Mouse (Mus musculus): ENCODE data around the gene Tcap. TPM values are rescaled to one million over a fixed set of nuclear protein-coding genes. Genes with fewer than 3 reads are reported as not detected.

Gene Tcap
- total and polyA plus RNA-seq, 3 experiments = not detected

GRCm38 (mm10) chr11:98358161-98359083, 25.2 kb upstream of the Tcap start, which contains the start of gene Stard3 (continued):
- TF ChIP-seq EP300 (IDR thresholded peaks at IDR 0.05; ENCODE audit: low read length) (no peak), USF1 (IDR thresholded peaks at IDR 0.05; ENCODE audit: low read depth, low read length) (no peak), IRF4 (IDR thresholded peaks at IDR 0.05; ENCODE audit: low read depth, low read length) (peak; percentile 51; the same call in 1 of the 2 replicates), MAFK (IDR thresholded peaks at IDR 0.05; ENCODE audit: insufficient replicate concordance, low read length) (no peak), RAD21 (IDR thresholded peaks at IDR 0.05; ENCODE audit: low read depth, low read length) (no peak), MYC (IDR thresholded peaks at IDR 0.05; ENCODE audit: low read depth, low read length) (no peak), KAT2A (IDR thresholded peaks at IDR 0.05; ENCODE audit: insufficient replicate concordance, low read length) (peak; percentile 77; the same call in 1 of the 2 replicates), ELF1 (IDR thresholded peaks at IDR 0.05; ENCODE audit: low read depth, low read length) (peak; percentile 78), MAX (IDR thresholded peaks at IDR 0.05; ENCODE audit: low read length) (peak; percentile 64), ZMIZ1 (IDR thresholded peaks at IDR 0.05; ENCODE audit: low read depth, low read length) (peak; percentile 20), UBTF (IDR thresholded peaks at IDR 0.05; ENCODE audit: low read depth, low read length) (no peak), CHD1 (IDR thresholded peaks at IDR 0.05; ENCODE audit: low read depth, low read length) (peak; percentile 66; the same call in 1 of the 2 replicates), MAZ (IDR thresholded peaks at IDR 0.05; ENCODE audit: low read depth, low read length) (peak; percentile 91), ZNF384 (IDR thresholded peaks at IDR 0.05; ENCODE audit: low read depth, low read length) (no peak), TCF12 (IDR thresholded peaks at IDR 0.05; ENCODE audit: low read depth, low read length) (peak; percentile 40; the same call in 1 of the 2 replicates), POLR2AphosphoS2 (IDR thresholded peaks at IDR 0.05; ENCODE audit: low read depth, low read length) (peak; percentile 83; the same call in 1 of the 2 replicates), MEF2A (IDR thresholded peaks at IDR 0.05; ENCODE audit: borderline replicate concordance, low read depth, low read length) (peak; percentile 67), USF2 (conservative IDR thresholded peaks at IDR 0.05; ENCODE audit: low read depth, low read length) (no peak), RCOR1 (conservative IDR thresholded peaks at IDR 0.05; ENCODE audit: low read depth, low read length) (no peak), CTCF (conservative IDR thresholded peaks at IDR 0.05 in 1 of 2, IDR thresholded peaks at IDR 0.05 in 1 of 2; ENCODE audit: low read depth in 2 of 2, low read length in 2 of 2) (no peak), NELFE (IDR thresholded peaks at IDR 0.05; ENCODE audit: low read depth, low read length) (peak; percentile 92)

GRCm38 (mm10) chr11:98360866-98361521, 22.6 kb upstream of the Tcap start:
- no peak overlapping the region for H3K4me3 ChIP-seq (replicated peaks in 1 of 3; ENCODE audit: low read depth in 2 of 3, low read length in 2 of 3, poor library complexity in 1 of 3)
- dilution Hi-C loops (cut with MboI; ENCODE audit: extremely low pct_ligation_motif_present, extremely low pct_unique_long_range_greater_than_20kb, low sequenced_read_pairs) = no loop called here
- in situ Hi-C loops (cut with MboI; ENCODE audit: low pct_ligation_motif_present, low pct_unique_long_range_greater_than_20kb, low sequenced_read_pairs) = no loop called here
- H3K27ac ChIP-seq (ENCODE audit: insufficient read depth, low read depth) = no peak overlapping the region
- peaks cover 0 to 43% of the 10 kb centered on the region in 2 experiments for H3K36me3 ChIP-seq (replicated peaks in 1 of 2; ENCODE audit: control insufficient read depth in 1 of 2, insufficient read depth in 1 of 2, low read length in 1 of 2)
- no peak overlapping the region for H3K4me2 ChIP-seq (ENCODE audit: insufficient read depth, low read depth, poor library complexity, severe bottlenecking)
- H3K27me3 ChIP-seq (replicated peaks) = peaks cover 13% of the 10 kb centered on the region
- H3K9me3 ChIP-seq (replicated peaks; ENCODE audit: low read length) = no peaks in the 10 kb centered on the region
- no peak for DNase-seq (ENCODE audit: extremely low read depth)
- TF ChIP-seq JUND (conservative IDR thresholded peaks at IDR 0.05; ENCODE audit: low read depth, low read length) (no peak), KAT2A (IDR thresholded peaks at IDR 0.05; ENCODE audit: insufficient replicate concordance, low read length) (no peak), PAX5 (IDR thresholded peaks at IDR 0.05; ENCODE audit: low read length) (no peak), POLR2A (IDR thresholded peaks at IDR 0.05; ENCODE audit: low read depth, low read length) (no peak)
- peaks cover 11% of the 10 kb centered on the region for H3K79me2 ChIP-seq (replicated peaks; ENCODE audit: control insufficient read depth, extremely low read depth, insufficient read depth, poor library complexity, severe bottlenecking)
- H3K9ac ChIP-seq (ENCODE audit: insufficient read depth, low read depth) = no peak overlapping the region
- peaks cover 11 to 47% of the 10 kb centered on the region in 2 experiments for H3K4me1 ChIP-seq (ENCODE audit: control insufficient read depth in 1 of 2, insufficient read depth in 2 of 2)
